Mouse (Mus musculus): Measurements from ENCODE around the gene Olfr221. TPM values are rescaled to one million over a fixed set of nuclear protein-coding genes. Genes with fewer than 3 reads are reported as not detected.
"Not testable (repeated sequence)": the region's sequence is repeated elsewhere in the genome, so short reads cannot be mapped to it uniquely, and the experiment has no call there.

The Olfr221 gene
- polyA plus RNA-seq (2015; fragmentation: Nextera tagmentation; extraction: Ambion mirVana): not detected in 2 replicates

DNA sequence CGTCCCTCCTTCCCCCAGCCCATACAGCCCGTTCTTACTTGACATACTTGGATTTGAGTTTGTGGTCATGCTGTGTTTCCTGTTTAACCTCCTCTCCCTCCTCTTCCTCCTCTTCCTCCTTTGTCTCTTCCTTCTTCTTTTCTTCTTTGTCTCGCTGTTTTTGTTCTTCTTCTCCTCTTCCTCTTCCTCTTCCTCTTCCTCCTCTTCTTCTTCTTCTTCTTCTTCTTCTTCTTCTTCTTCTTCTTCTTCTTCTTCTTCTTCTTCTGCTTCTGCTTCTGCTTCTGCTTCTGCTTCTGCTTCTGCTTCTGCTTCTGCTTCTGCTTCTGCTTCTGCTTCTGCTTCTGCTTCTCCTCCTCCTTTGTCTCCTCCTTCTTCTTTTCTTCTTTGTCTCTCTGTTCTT is at the start of gene Olfr221:
Gene Olfr221 (minus strand): TSS at position 101 of the 400 bp plus-strand sequence.
- not testable (repeated sequence) for H3K36me3 ChIP-seq (replicated peaks); H3K4me3 ChIP-seq (replicated peaks); H3K9me3 ChIP-seq (replicated peaks); H3K27me3 ChIP-seq; H3K9ac ChIP-seq; ATAC-seq (ENCODE audit: insufficient read depth); H3K4me2 ChIP-seq; H3K27ac ChIP-seq (replicated peaks)
- peaks cover 11% of the 10 kb centered on the region; the same call in 1 of the 2 replicates for H3K4me1 ChIP-seq (replicated peaks)
- 10% methylated on average over 3 of the region's 3 CpGs for WGBS (ENCODE audit: insufficient replicate concordance)

DNA sequence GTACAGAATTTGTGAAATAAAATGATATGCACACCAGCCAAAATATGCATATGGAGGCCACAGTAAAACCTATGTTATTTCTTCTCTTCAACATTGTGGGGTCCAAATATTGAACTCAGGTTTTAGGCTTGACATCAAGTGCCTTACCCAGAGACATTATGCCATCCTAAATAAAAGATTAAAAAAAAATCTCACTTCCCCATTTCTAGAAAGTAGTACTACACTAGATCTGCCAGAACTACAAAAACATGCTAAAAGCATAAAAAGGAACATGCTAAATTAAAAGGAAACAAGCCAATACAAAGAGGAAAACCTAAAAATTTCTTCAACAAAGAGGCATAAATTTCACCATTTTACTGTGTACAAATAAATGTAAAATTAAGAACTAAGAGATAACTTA is 40.8 kb upstream of the Olfr221 start:
- no peaks in the 10 kb centered on the region for H3K27me3 ChIP-seq
- no peak overlapping the region for H3K4me3 ChIP-seq (replicated peaks)
- H3K9me3 ChIP-seq (replicated peaks): no peaks in the 10 kb centered on the region
- H3K4me2 ChIP-seq: no peak overlapping the region
- peaks cover 86% of the 10 kb centered on the region for H3K36me3 ChIP-seq (replicated peaks)
- H3K4me1 ChIP-seq (replicated peaks): 0 out of 2 replicates have a peak, but pooled peaks cover 3% of the 10 kb centered on the region
- no peak for ATAC-seq (ENCODE audit: insufficient read depth)
- H3K9ac ChIP-seq: no peak overlapping the region
- no peak overlapping the region for H3K27ac ChIP-seq (replicated peaks)

DNA sequence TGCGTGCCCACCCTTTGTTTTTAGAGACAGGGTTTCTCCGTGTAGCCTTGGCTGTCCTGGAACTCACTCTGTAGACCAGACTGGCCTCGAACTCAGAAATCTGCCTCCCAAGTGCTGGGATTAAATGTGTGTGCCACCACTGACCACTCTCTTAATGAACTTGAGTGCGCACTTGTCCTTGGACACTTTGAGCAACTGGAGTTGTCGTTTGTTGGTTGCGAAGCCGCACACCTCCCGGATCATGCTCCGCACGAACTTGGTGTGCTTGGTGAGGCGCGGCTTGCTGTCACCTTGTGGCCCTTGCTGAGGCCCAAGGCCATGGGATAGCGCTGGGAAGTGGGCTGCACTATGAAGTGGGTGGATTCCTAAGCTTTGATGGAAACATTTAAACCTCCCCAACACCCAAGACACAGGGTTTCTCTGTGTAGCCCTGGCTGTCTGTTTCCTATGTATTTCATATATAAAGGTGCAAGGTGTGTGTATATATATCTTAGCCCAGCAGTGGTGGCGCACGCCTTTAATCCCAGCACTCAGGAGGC is 29.4 kb upstream of the Olfr221 start:
- no peak for ATAC-seq (ENCODE audit: insufficient read depth)
- Histone ChIP-seq H3K9me3 (replicated peaks) (no peaks in the 10 kb centered on the region), H3K27ac (replicated peaks) (no peak overlapping the region), H3K36me3 (replicated peaks) (peaks cover 60% of the 10 kb centered on the region), H3K4me1 (replicated peaks) (no peaks in the 10 kb centered on the region), H3K9ac (no peak overlapping the region), H3K4me3 (replicated peaks) (no peak overlapping the region), H3K4me2 (no peak overlapping the region), H3K27me3 (no peaks in the 10 kb centered on the region)
- WGBS (ENCODE audit: insufficient replicate concordance): 89% methylated on average over 15 of the region's 15 CpGs

DNA sequence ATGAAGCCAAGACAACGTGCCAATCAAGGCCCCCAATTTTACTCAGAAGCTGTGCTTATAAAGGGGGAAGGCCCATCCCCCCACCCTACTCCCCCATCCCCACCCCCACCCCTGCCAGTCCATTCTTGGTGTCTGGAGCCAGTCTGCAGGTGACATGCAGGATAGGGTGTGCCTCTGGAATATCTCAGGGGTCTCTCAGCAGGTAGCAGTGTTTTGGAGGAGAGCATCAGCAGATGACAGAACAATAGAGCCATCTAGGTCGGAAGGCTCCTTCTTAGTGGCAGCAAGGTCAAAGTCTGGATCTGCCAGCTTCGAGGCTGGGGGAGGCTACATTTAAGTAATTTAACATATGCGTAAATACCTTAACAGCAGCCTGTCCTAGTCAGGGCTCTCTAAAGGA is 23.9 kb upstream of the Olfr221 start:
- ATAC-seq (ENCODE audit: insufficient read depth): no peak
- H3K27ac ChIP-seq (replicated peaks): no peak overlapping the region

DNA sequence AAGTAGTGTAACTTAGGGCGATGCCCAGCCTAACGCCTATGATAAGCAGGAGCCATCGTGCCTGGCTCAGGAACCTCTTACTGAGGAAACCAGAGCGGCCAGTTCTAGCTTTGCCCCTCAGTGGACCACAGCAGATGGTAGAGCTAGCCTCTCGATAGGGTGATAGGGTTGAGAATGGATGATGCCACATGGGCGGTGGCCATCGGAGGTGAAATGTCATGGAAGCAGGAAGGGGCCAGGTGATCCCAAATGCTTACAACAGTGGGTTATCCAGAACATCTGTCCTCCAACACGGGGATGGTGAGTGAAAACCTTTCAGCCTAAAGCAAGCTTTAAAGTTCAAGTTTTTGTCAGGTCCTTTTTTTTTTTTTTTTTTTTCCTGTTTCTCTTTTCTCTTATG is 19.5 kb upstream of the Olfr221 start:
- Histone ChIP-seq H3K4me1 (replicated peaks) (no peaks in the 10 kb centered on the region), H3K4me3 (replicated peaks) (no peak overlapping the region), H3K9ac (no peak overlapping the region), H3K9me3 (replicated peaks) (no peaks in the 10 kb centered on the region), H3K36me3 (replicated peaks) (no peaks in the 10 kb centered on the region), H3K4me2 (no peak overlapping the region), H3K27ac (replicated peaks) (no peak overlapping the region), H3K27me3 (no peaks in the 10 kb centered on the region)
- WGBS (ENCODE audit: insufficient replicate concordance): 71% methylated on average over 8 of the region's 8 CpGs
- ATAC-seq (ENCODE audit: insufficient read depth): no peak

More for the DNA sequence above, 23.9 kb upstream of the Olfr221 start:
- H3K4me3 ChIP-seq (replicated peaks): no peak overlapping the region
- no peak overlapping the region for H3K4me2 ChIP-seq
- WGBS (ENCODE audit: insufficient replicate concordance): 50% methylated on average over 4 of the region's 4 CpGs
- H3K9ac ChIP-seq: no peak overlapping the region
- H3K4me1 ChIP-seq (replicated peaks): no peaks in the 10 kb centered on the region
- no peaks in the 10 kb centered on the region for H3K27me3 ChIP-seq
- no peaks in the 10 kb centered on the region for H3K9me3 ChIP-seq (replicated peaks)
- peaks cover 6% of the 10 kb centered on the region for H3K36me3 ChIP-seq (replicated peaks)

DNA sequence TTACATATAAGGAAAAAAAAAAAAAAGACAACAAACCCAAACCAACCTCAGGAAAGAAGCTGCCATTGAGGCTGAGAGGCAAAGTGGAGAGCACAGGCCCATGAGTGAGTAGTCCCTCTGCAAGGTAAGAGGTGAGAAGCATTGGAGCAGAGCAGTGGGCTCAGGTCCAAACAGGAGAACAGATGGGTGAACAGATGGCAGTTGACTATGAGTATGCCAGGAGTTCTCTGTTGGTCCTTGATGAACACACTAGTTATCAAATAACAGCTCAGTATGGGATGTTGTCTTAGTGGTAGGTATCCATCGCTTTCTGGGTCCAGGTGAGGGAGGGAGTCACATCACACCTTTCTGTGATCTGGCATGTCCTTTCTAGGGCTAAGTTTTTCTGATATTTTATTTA is 18.5 kb upstream of the Olfr221 start:
- Histone ChIP-seq H3K4me1 (replicated peaks) (no peaks in the 10 kb centered on the region), H3K9ac (no peak overlapping the region), H3K27me3 (no peaks in the 10 kb centered on the region), H3K27ac (replicated peaks) (no peak overlapping the region), H3K4me2 (no peak overlapping the region), H3K36me3 (replicated peaks) (no peaks in the 10 kb centered on the region), H3K4me3 (replicated peaks) (no peak overlapping the region), H3K9me3 (replicated peaks) (no peaks in the 10 kb centered on the region)
- WGBS (ENCODE audit: insufficient replicate concordance): 78% methylated on average over 1 of the region's 1 CpGs
- no peak for ATAC-seq (ENCODE audit: insufficient read depth)

DNA sequence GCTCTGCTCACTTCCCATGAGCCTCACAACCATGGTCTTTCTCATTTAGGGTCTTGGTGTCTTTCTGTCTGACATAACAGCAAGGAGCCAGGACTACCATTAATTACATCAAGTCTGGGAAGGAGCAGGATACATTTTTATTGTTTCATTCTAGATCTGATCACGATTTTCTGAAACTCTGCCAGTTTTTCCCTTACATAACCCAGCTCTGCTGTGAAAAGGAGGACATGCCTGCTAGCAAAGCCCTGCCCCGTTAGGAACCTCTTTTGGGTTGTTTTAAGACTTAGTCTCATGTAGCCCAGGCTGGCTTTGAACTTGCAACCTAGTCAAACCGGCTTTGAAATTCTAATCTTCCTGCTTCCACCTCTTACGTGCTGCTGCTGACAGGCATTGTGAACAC is 17.7 kb upstream of the Olfr221 start:
- Histone ChIP-seq H3K9me3 (replicated peaks) (no peaks in the 10 kb centered on the region), H3K9ac (no peak overlapping the region), H3K4me1 (replicated peaks) (no peaks in the 10 kb centered on the region), H3K4me3 (replicated peaks) (no peak overlapping the region), H3K27ac (replicated peaks) (no peak overlapping the region), H3K27me3 (no peaks in the 10 kb centered on the region), H3K4me2 (no peak overlapping the region), H3K36me3 (replicated peaks) (no peaks in the 10 kb centered on the region)
- no peak for ATAC-seq (ENCODE audit: insufficient read depth)
- WGBS (ENCODE audit: insufficient replicate concordance): 48% methylated on average over 4 of the region's 4 CpGs

DNA sequence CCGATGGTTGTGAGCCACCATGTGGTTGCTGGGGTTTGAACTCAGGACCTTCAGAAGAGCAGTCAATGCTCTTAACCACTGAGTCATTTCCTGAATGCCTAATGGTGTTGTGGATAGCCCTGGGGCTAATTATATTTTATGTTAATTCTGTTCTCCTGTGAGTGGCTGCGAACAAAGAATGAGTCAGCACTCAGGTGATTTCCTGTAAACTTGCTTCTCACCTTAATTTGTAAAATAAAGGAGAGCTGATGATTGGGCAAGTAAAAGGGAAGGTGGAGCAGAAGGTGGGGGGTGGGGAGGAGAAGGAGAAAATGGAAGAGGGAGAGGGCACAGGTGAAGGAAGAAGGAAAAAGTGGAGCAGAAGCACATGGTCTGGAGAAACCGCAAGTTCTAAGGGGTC is 10.5 kb upstream of the Olfr221 start:
- not testable (repeated sequence) for H3K4me3 ChIP-seq (replicated peaks); H3K36me3 ChIP-seq (replicated peaks); H3K4me2 ChIP-seq; H3K4me1 ChIP-seq (replicated peaks); H3K27me3 ChIP-seq; H3K9me3 ChIP-seq (replicated peaks); ATAC-seq (ENCODE audit: insufficient read depth); H3K9ac ChIP-seq; H3K27ac ChIP-seq (replicated peaks)
- WGBS (ENCODE audit: insufficient replicate concordance): 65% methylated on average over 3 of the region's 3 CpGs

DNA sequence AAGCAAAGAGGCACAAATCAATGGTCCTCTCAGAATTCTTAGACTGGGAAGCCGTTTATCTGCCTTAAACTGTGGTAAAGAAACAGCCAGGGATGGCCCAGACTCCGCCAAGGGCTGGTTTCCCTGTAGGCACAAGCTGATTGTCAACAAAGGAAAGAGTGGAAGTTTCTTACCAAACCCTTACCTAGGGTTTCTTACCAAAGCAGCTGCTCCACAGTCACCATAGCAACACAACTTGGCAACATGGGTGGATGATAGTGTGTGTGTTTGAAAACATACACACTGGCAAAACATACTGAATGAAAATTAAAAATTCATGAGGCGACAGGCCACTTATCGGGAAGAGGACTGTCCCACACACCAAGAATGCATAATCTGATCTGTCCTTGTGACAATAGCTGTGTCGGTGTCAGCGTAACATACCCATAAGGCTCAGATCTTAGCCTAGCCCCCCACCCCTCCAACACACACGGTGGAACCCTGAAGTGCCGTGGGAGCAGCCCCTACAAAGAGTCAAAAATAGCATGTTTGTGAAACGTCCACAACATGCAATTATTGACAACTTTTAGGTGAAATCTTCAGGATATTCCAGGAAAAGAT is 3.8 kb upstream of the Olfr221 start:
- WGBS (ENCODE audit: insufficient replicate concordance): 61% methylated on average over 9 of the region's 9 CpGs

DNA sequence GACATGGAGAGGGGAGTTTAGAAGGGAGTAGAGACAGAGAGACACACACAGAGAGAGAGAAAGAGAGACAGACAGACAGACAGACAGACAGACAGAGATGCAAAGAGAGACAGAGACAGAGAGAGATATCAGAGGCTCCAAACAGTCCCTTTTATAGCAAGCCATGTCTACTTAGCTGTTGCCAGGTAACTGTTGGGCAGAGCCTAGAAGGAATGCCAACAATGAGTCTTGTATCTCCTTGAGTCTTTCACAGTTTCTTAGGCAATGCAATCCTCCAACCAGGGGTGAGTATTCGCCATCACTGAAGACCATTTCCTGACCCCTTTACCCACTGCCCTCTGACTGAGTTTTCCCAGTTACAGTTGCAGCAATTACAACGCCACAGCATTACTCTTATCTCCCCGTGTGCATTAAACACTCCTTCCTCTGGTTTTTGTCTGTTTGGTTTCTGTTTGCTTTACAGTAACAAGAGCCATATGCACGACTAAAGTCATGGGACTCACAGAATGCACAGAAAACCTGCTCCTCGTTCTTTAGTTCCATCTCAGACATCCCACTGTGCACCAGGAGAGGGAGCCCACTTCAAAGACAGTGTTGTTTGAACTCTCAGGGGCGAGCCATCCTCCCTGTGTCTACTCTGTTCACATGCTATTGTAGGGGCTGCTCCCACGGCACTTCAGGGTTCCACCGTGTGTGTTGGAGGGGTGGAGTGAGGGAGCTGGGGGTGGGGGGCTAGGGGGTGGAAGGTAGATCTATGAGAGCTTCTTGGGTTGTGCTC is 2.8 kb upstream of the Olfr221 start:
- H3K9me3 ChIP-seq (replicated peaks): no peaks in the 10 kb centered on the region
- H3K27me3 ChIP-seq: no peaks in the 10 kb centered on the region
- no peak overlapping the region for H3K9ac ChIP-seq
- no peak overlapping the region for H3K4me3 ChIP-seq (replicated peaks)
- H3K36me3 ChIP-seq (replicated peaks): no peaks in the 10 kb centered on the region
- H3K4me1 ChIP-seq (replicated peaks): peaks cover 11% of the 10 kb centered on the region; the same call in 1 of the 2 replicates
- 2% methylated on average over 8 of the region's 8 CpGs for WGBS (ENCODE audit: insufficient replicate concordance)
- H3K27ac ChIP-seq (replicated peaks): no peak overlapping the region
- no peak for ATAC-seq (ENCODE audit: insufficient read depth)
- peak overlapping the region; percentile 2; the same call in 1 of the 2 replicates for H3K4me2 ChIP-seq

More for the DNA sequence above, 3.8 kb upstream of the Olfr221 start:
- no peak for ATAC-seq (ENCODE audit: insufficient read depth)
- no peaks in the 10 kb centered on the region for H3K27me3 ChIP-seq
- peaks cover 11% of the 10 kb centered on the region; the same call in 1 of the 2 replicates for H3K4me1 ChIP-seq (replicated peaks)
- H3K27ac ChIP-seq (replicated peaks): no peak overlapping the region
- no peaks in the 10 kb centered on the region for H3K36me3 ChIP-seq (replicated peaks)
- no peaks in the 10 kb centered on the region for H3K9me3 ChIP-seq (replicated peaks)
- H3K4me3 ChIP-seq (replicated peaks): no peak overlapping the region
- no peak overlapping the region for H3K9ac ChIP-seq
- no peak overlapping the region for H3K4me2 ChIP-seq

DNA sequence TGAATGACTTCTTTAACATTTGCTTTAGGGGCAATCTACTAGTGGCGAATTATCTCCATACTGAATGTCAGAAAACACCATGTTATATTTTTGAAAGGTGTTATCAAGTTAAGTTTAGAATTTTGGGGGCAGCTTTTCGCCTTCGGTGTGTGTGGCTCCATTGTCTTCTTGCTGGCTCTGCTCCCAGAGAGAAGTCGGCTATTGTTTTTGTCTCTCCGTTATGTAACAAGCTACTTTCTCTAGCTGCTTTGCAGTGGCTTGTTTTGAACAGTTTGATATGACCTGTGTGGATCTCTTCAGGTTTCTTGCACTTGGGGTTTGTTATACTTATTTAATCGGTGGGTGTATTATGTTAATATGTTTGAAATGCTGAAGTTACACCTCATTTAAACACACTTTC is 1.2 kb upstream of the Olfr221 start:
- Histone ChIP-seq H3K27ac (replicated peaks) (no peak overlapping the region), H3K4me3 (replicated peaks) (no peak overlapping the region), H3K27me3 (no peaks in the 10 kb centered on the region), H3K4me1 (replicated peaks) (peaks cover 11% of the 10 kb centered on the region; the same call in 1 of the 2 replicates), H3K9ac (no peak overlapping the region), H3K36me3 (replicated peaks) (no peaks in the 10 kb centered on the region), H3K4me2 (no peak overlapping the region), H3K9me3 (replicated peaks) (no peaks in the 10 kb centered on the region)
- no peak for ATAC-seq (ENCODE audit: insufficient read depth)
- 59% methylated on average over 6 of the region's 6 CpGs for WGBS (ENCODE audit: insufficient replicate concordance)

Data from liver, embryonic 15.5 days (tissue).